Mouse (Mus musculus) G1E (cell line): Measurements from ENCODE around the gene Ndufs4. TPM values are rescaled to one million over a fixed set of nuclear protein-coding genes. Genes with fewer than 3 reads are reported as not detected.
"Not testable (repeated sequence)": the region's sequence is repeated elsewhere in the genome, so short reads cannot be mapped to it uniquely, and the experiment has no call there.

Source experiments
- ATAC-seq: 2 replicates; pipeline ENCODE4 v1.8.0; 2016; ENCODE audit warnings: mild to moderate bottlenecking; ENCODE audit not compliant: insufficient number of reproducible peaks, poor library complexity, low FRiP score, severe bottlenecking; ENCODE audit errors: extremely low read depth
- DNase-seq: peaks from one replicate; pipeline ENCODE4 v3.0.0; 2012; ENCODE audit warnings: low spot score
- H3K27me3 ChIP-seq: 2 replicates; pipeline ENCODE4 v1.6.1; 2012; ENCODE audit warnings: mild to moderate bottlenecking, low read length, inconsistent platforms; ENCODE audit not compliant: insufficient read depth
- H3K36me3 ChIP-seq: replicated peaks from 2 replicates; pipeline ENCODE3; 2012; ENCODE audit warnings: mild to moderate bottlenecking, inconsistent platforms
- H3K4me1 ChIP-seq: 2 replicates; pipeline ENCODE4 v1.6.1; 2012; ENCODE audit warnings: low read depth, low read length, inconsistent platforms, mixed read lengths; ENCODE audit not compliant: insufficient read depth
- H3K4me3 ChIP-seq: 2 replicates; pipeline ENCODE4 v1.5.1; 2012; ENCODE audit warnings: low read depth, mild to moderate bottlenecking, inconsistent platforms, low read length, moderate library complexity, mixed read lengths
- H3K9me3 ChIP-seq: replicated peaks from 2 replicates; pipeline ENCODE4 v1.6.1; 2012; ENCODE audit warnings: inconsistent platforms
- CTCF ChIP-seq: IDR thresholded peaks from 2 replicates; pipeline ENCODE4 v1.5.1; 2012; ENCODE audit warnings: low read depth, low read length, inconsistent platforms, mixed read lengths
- GATA1 ChIP-seq: IDR thresholded peaks from 2 replicates; pipeline ENCODE4 v1.6.1; 2012; ENCODE audit warnings: borderline replicate concordance, low read length, inconsistent platforms, mixed read lengths
- GATA2 ChIP-seq: IDR thresholded peaks from 2 replicates; pipeline ENCODE4 v1.6.1; 2012; ENCODE audit warnings: low read depth, low read length, inconsistent platforms, borderline replicate concordance
- POLR2AphosphoS5 ChIP-seq: IDR thresholded peaks from 2 replicates; pipeline ENCODE4 v1.6.1; 2012; ENCODE audit warnings: low read depth, low read length, inconsistent platforms; ENCODE audit not compliant: insufficient replicate concordance
- TAL1 ChIP-seq: conservative IDR thresholded peaks from 2 replicates; pipeline ENCODE4 v1.6.1; 2012; ENCODE audit warnings: low read depth, low read length, inconsistent platforms, mixed read lengths
- polyA plus RNA-seq: library from polyadenylated mRNA; stranded (reverse); fragments of >175 nt; gene quantifications from 2 replicates; pipeline ENCODE4 v1.2.3, GENCODE M21; 2012
- total RNA-seq, 2 experiments: library from RNA; stranded (forward) in 1 of 2; stranded (reverse) in 1 of 2; fragments of 200-1000 nt in 1 of 2; fragments of >200 nt in 1 of 2; fragmentation: Nextera tagmentation in 1 of 2; gene quantifications; 2 replicates each; pipeline ENCODE4 v1.2.3; 2014 to 2017

Ndufs4 gene
- total and polyA plus RNA-seq, 3 experiments = 6.9 to 99.9 (median 48.8) TPM

GRCm38 (mm10) chr13:114289411-114289810, 98.6 kb downstream of the Ndufs4 start:
- no peak overlapping the region for H3K4me3 ChIP-seq
- no peaks in the 10 kb centered on the region for H3K27me3 ChIP-seq
- H3K36me3 ChIP-seq = peaks cover 30% of the 10 kb centered on the region
- TF ChIP-seq CTCF = no peak
- no peak for TF ChIP-seq TAL1
- no peak for TF ChIP-seq GATA1
- no peak for TF ChIP-seq GATA2
- no peak for TF ChIP-seq POLR2AphosphoS5
- no peak for DNase-seq
- ATAC-seq = no peak
- no peaks in the 10 kb centered on the region for H3K9me3 ChIP-seq
- H3K4me1 ChIP-seq = no peaks in the 10 kb centered on the region

GRCm38 (mm10) chr13:114288511-114288910, 99.5 kb downstream of the Ndufs4 start:
- ATAC-seq = no peak
- TF ChIP-seq TAL1 (no peak), CTCF (no peak), POLR2AphosphoS5 (no peak), GATA1 (no peak), GATA2 (no peak)
- peaks cover 33% of the 10 kb centered on the region for H3K36me3 ChIP-seq

GRCm38 (mm10) chr13:114278690-114279089, 109.4 kb downstream of the Ndufs4 start:
- H3K9me3 ChIP-seq, H3K27me3 ChIP-seq, H3K4me1 ChIP-seq, H3K36me3 ChIP-seq, ATAC-seq, DNase-seq, H3K4me3 ChIP-seq: not testable (repeated sequence)

More at GRCm38 (mm10) chr13:114288511-114288910, 99.5 kb downstream of the Ndufs4 start:
- no peak overlapping the region for H3K4me3 ChIP-seq
- no peaks in the 10 kb centered on the region for H3K27me3 ChIP-seq
- no peak for DNase-seq
- H3K9me3 ChIP-seq = no peaks in the 10 kb centered on the region
- H3K4me1 ChIP-seq = no peaks in the 10 kb centered on the region

- H3K9me3 ChIP-seq = no peaks in the 10 kb centered on the region
- H3K4me3 ChIP-seq = no peak overlapping the region
- peaks cover 3% of the 10 kb centered on the region for H3K36me3 ChIP-seq
- TF ChIP-seq GATA1 = no peak
- TF ChIP-seq TAL1 = no peak
- TF ChIP-seq GATA2 = no peak
- no peak for TF ChIP-seq CTCF
- no peak for TF ChIP-seq POLR2AphosphoS5
- no peaks in the 10 kb centered on the region for H3K4me1 ChIP-seq
- peaks cover 10% of the 10 kb centered on the region for H3K27me3 ChIP-seq
- DNase-seq = no peak
- no peak for ATAC-seq
Measured at GRCm38 (mm10) chr13:114277277-114277676, 110.8 kb downstream of the Ndufs4 start.

GRCm38 (mm10) chr13:114271410-114272105, 116.5 kb downstream of the Ndufs4 start:
- Histone ChIP-seq H3K36me3 (no peaks in the 10 kb centered on the region), H3K4me3 (no peak overlapping the region), H3K9me3 (no peaks in the 10 kb centered on the region), H3K27me3 (peaks cover 16% of the 10 kb centered on the region), H3K4me1 (no peaks in the 10 kb centered on the region)
- DNase-seq (no peak), ATAC-seq (no peak)
- TF ChIP-seq TAL1 (no peak), GATA1 (no peak), CTCF (no peak), POLR2AphosphoS5 (no peak), GATA2 (no peak)

- Histone ChIP-seq H3K9me3 (no peaks in the 10 kb centered on the region), H3K4me1 (no peaks in the 10 kb centered on the region), H3K36me3 (no peaks in the 10 kb centered on the region), H3K27me3 (peaks cover 6% of the 10 kb centered on the region; the same call in 1 of the 2 replicates), H3K4me3 (no peak overlapping the region)
- no peak for TF ChIP-seq TAL1
- no peak for TF ChIP-seq GATA2
- ATAC-seq = no peak
- no peak for DNase-seq
Measured at GRCm38 (mm10) chr13:114267741-114268140, 120.3 kb downstream of the Ndufs4 start.
